In genomic region chr3:37761741-37762140, GRCm38 (mm10) we compare ENCODE assay signal across 22 mouse cellular contexts. TPM values are rescaled to one million over a fixed set of nuclear protein-coding genes. Genes with fewer than 3 reads are reported as not detected.
DNase-seq lines count a peak whose midpoint lies in the region; ATAC-seq and TF ChIP-seq lines count a peak whose summit lies in the region.
"Had no signal": no experiment of that assay in that cellular context is flagged by ENCODE, and none has a peak within 500 bp of the region (broad histone marks: within the 10 kb centered on the region; RNA-seq: fewer than 3 reads in every experiment).

No protein-coding gene starts in this region.

- no peak overlapping the region for H3K9ac ChIP-seq in liver, embryonic 14.5 days (replicated peaks)
- H3K9ac ChIP-seq in liver, embryonic 11.5 days (ENCODE audit: low read depth, low read length): no peak overlapping the region
- peak overlapping the region; percentile 26 for H3K9ac ChIP-seq in MEL (ENCODE audit: control insufficient read depth, low read depth, low read length, poor library complexity, severe bottlenecking)

- no peak overlapping the region for H3K27ac ChIP-seq in liver, embryonic 14.5 days
- H3K27ac ChIP-seq in liver, embryonic 11.5 days (ENCODE audit: low read depth, low read length): no peak overlapping the region
- H3K27ac ChIP-seq in MEL (ENCODE audit: control insufficient read depth, low read depth, low read length): peak overlapping the region; percentile 44

- no peak for ATAC-seq in liver, embryonic 14.5 days (ENCODE audit: insufficient read depth)
- no peak for ATAC-seq in liver, embryonic 11.5 days (replicated peaks; ENCODE audit: low FRiP score)
- ATAC-seq in G1E (ENCODE audit: extremely low read depth, insufficient number of reproducible peaks, low FRiP score, poor library complexity, severe bottlenecking): 0 out of 2 replicates have a peak, but pooled peaks have one; percentile 11
- ATAC-seq: Patski had no signal

- TF ChIP-seq RAD21 in MEL (IDR thresholded peaks at IDR 0.05; ENCODE audit: low read depth, low read length): no peak

- no peak for DNase-seq in liver, embryonic 14.5 days (ENCODE audit: low read depth in 3 of 3, low spot score in 3 of 3)
- DNase-seq in liver, embryonic 11.5 days (ENCODE audit: low spot score): no peak
- DNase-seq in retina, embryonic 14.5 days (ENCODE audit: low spot score): peak; percentile 43
- no peak for DNase-seq in retina, postnatal 1 day
- DNase-seq in G1E (ENCODE audit: low spot score) (no peak), MEL (ENCODE audit: low read depth, low spot score) (peak; percentile 50)
- no peak for DNase-seq in lung, postnatal 10 days
- no peak for DNase-seq in adrenal gland, adult (ENCODE audit: inconsistent age in 2 of 2, low spot score in 1 of 2)
- DNase-seq: adrenal gland, adult 2 months; adrenal gland, adult 8-10 months; adrenal gland, postnatal 10 days; adrenal gland, postnatal 14 days; adrenal gland, postnatal 25 days; adrenal gland, postnatal 36 days; B cell, adult 2 months; cerebellum, adult 11 months; cerebellum, adult 11-12 months; cerebellum, adult 18-20 months; cerebellum, adult 2 months; cerebellum, adult 8-10 months had no signal

- H3K27me3 ChIP-seq in liver, embryonic 14.5 days (ENCODE audit: control insufficient read depth, insufficient read depth, low read length): no peaks in the 10 kb centered on the region
- H3K27me3 ChIP-seq in liver, embryonic 11.5 days (replicated peaks; ENCODE audit: control insufficient read depth, insufficient read depth, low read length): no peaks in the 10 kb centered on the region
- H3K27me3 ChIP-seq in G1E (ENCODE audit: insufficient read depth, low read length) (peaks cover 10% of the 10 kb centered on the region; the same call in 1 of the 2 replicates), MEL (ENCODE audit: control insufficient read depth in 1 of 2, insufficient read depth in 2 of 2, low read length in 2 of 2) (no peaks in the 10 kb centered on the region)
- H3K27me3 ChIP-seq: CH12.LX, Patski had no signal

- WGBS in liver, embryonic 14.5 days (ENCODE audit: insufficient replicate concordance): 27% methylated on average over 5 of the region's 5 CpGs
- 62% methylated on average over 5 of the region's 5 CpGs for WGBS in liver, embryonic 11.5 days

- no peak overlapping the region for H3K4me2 ChIP-seq in liver, embryonic 14.5 days (ENCODE audit: low read depth)
- no peak overlapping the region for H3K4me2 ChIP-seq in liver, embryonic 11.5 days

- TF ChIP-seq CTCF in liver, embryonic 14.5 days (IDR thresholded peaks at IDR 0.05; ENCODE audit: low read depth): no peak
- TF ChIP-seq CTCF in G1E (IDR thresholded peaks at IDR 0.05; ENCODE audit: low read depth, low read length): no peak
- no peak for TF ChIP-seq CTCF in MEL (IDR thresholded peaks at IDR 0.05 in 2 of 3, conservative IDR thresholded peaks at IDR 0.05 in 1 of 3; ENCODE audit: control insufficient read depth in 1 of 3, insufficient read depth in 1 of 3, low read depth in 2 of 3, low read length in 3 of 3, poor library complexity in 1 of 3, severe bottlenecking in 1 of 3)

- no peak for TF ChIP-seq POLR2A in MEL (IDR thresholded peaks at IDR 0.05; ENCODE audit: control insufficient read depth in 1 of 2, insufficient read depth in 1 of 2, low read depth in 1 of 2, low read length in 2 of 2, poor library complexity in 1 of 2)

- TF ChIP-seq EP300 in liver, embryonic 14.5 days (IDR thresholded peaks at IDR 0.05; ENCODE audit: low read depth): 0 out of 2 replicates have a peak, but pooled peaks have one; percentile 17
- peak; percentile 64 to 80 for TF ChIP-seq EP300 in MEL (IDR thresholded peaks at IDR 0.05; ENCODE audit: low read depth in 1 of 2, low read length in 2 of 2)

- no peaks in the 10 kb centered on the region for H3K79me2 ChIP-seq in MEL (ENCODE audit: control insufficient read depth, insufficient read depth, low read length, poor library complexity)

- H3K36me3 ChIP-seq in liver, embryonic 14.5 days (replicated peaks; ENCODE audit: control insufficient read depth, insufficient read depth, low read depth): no peaks in the 10 kb centered on the region
- no peaks in the 10 kb centered on the region for H3K36me3 ChIP-seq in liver, embryonic 11.5 days (ENCODE audit: control insufficient read depth, insufficient read depth, low read length)
- no peaks in the 10 kb centered on the region for H3K36me3 ChIP-seq in G1E (replicated peaks)
- H3K36me3 ChIP-seq in MEL (ENCODE audit: control insufficient read depth in 1 of 2, insufficient read depth in 2 of 2, low read length in 2 of 2): peaks cover 0 to 48% of the 10 kb centered on the region in 2 experiments; a peak in 2 of 4 replicates

- H3K4me3 ChIP-seq in liver, embryonic 14.5 days (ENCODE audit: insufficient read depth in 1 of 2, low read depth in 2 of 2, low read length in 2 of 2): no peak overlapping the region
- H3K4me3 ChIP-seq in liver, embryonic 11.5 days (ENCODE audit: low read depth, low read length): no peak overlapping the region
- H3K4me3 ChIP-seq in G1E (ENCODE audit: low read depth, low read length) (no peak overlapping the region), MEL (ENCODE audit: control insufficient read depth in 1 of 2, insufficient read depth in 1 of 2, low read depth in 2 of 2, low read length in 2 of 2) (peak overlapping the region; percentile 17 to 43)

- H3K4me1 ChIP-seq in liver, embryonic 14.5 days (replicated peaks; ENCODE audit: control insufficient read depth in 2 of 2, insufficient read depth in 2 of 2, low read length in 1 of 2): peaks cover 14 to 27% of the 10 kb centered on the region in 2 experiments
- peaks cover 29% of the 10 kb centered on the region for H3K4me1 ChIP-seq in liver, embryonic 11.5 days (replicated peaks; ENCODE audit: control insufficient read depth, insufficient read depth, low read length)
- H3K4me1 ChIP-seq in G1E (ENCODE audit: insufficient read depth, low read depth, low read length): peaks cover 63% of the 10 kb centered on the region
- H3K4me1 ChIP-seq in MEL (ENCODE audit: control insufficient read depth in 1 of 2, insufficient read depth in 2 of 2, low read length in 2 of 2): peaks cover 23 to 48% of the 10 kb centered on the region in 2 experiments

- no peaks in the 10 kb centered on the region for H3K9me3 ChIP-seq in liver, embryonic 14.5 days (ENCODE audit: control insufficient read depth, low read length)
- no peaks in the 10 kb centered on the region for H3K9me3 ChIP-seq in liver, embryonic 11.5 days (ENCODE audit: control insufficient read depth, low read length)
- 0 out of 2 replicates have a peak, but pooled peaks cover 2% of the 10 kb centered on the region for H3K9me3 ChIP-seq in G1E (replicated peaks)
- no peaks in the 10 kb centered on the region for H3K9me3 ChIP-seq in MEL (replicated peaks; ENCODE audit: insufficient read depth, low read length)

TF ChIP-seq in MEL, 35 proteins besides CTCF, POLR2A, EP300 and RAD21 (continues in another document):
- TF ChIP-seq MYC (IDR thresholded peaks at IDR 0.05; ENCODE audit: low read depth, low read length): no peak
- peak; percentile 87 for TF ChIP-seq ETS1 (IDR thresholded peaks at IDR 0.05; ENCODE audit: low read depth, low read length)
- no peak for TF ChIP-seq ZC3H11A (IDR thresholded peaks at IDR 0.05; ENCODE audit: low read depth, low read length)
- no peak for TF ChIP-seq USF1 (IDR thresholded peaks at IDR 0.05; ENCODE audit: low read depth, low read length)
- 0 out of 2 replicates have a peak, but pooled peaks have one; percentile 30 for TF ChIP-seq CHD1 (IDR thresholded peaks at IDR 0.05; ENCODE audit: low read depth, low read length)
- no peak for TF ChIP-seq NELFE (IDR thresholded peaks at IDR 0.05; ENCODE audit: low read depth, low read length)
- no peak for TF ChIP-seq ELF1 (IDR thresholded peaks at IDR 0.05; ENCODE audit: low read depth, low read length)
- 0 out of 2 replicates have a peak, but pooled peaks have one; percentile 5 for TF ChIP-seq MXI1 (IDR thresholded peaks at IDR 0.05; ENCODE audit: low read depth, low read length)
- TF ChIP-seq USF2 (IDR thresholded peaks at IDR 0.05; ENCODE audit: borderline replicate concordance in 1 of 2, insufficient read depth in 1 of 2, low read depth in 1 of 2, low read length in 2 of 2): no peak
- TF ChIP-seq TCF12 (IDR thresholded peaks at IDR 0.05; ENCODE audit: low read depth, low read length): peak; percentile 75; the same call in 1 of the 2 replicates
- TF ChIP-seq BHLHE40 (IDR thresholded peaks at IDR 0.05; ENCODE audit: borderline replicate concordance, low read depth, low read length): no peak
- TF ChIP-seq MAZ (IDR thresholded peaks at IDR 0.05; ENCODE audit: low read depth, low read length): no peak
- peak; percentile 78 for TF ChIP-seq RCOR1 (IDR thresholded peaks at IDR 0.05; ENCODE audit: low read depth, low read length)
- TF ChIP-seq E2F4 (IDR thresholded peaks at IDR 0.05; ENCODE audit: borderline replicate concordance, low read depth, low read length): no peak
- no peak for TF ChIP-seq GABPA (IDR thresholded peaks at IDR 0.05; ENCODE audit: low read depth, low read length)
- TF ChIP-seq JUND (IDR thresholded peaks at IDR 0.05; ENCODE audit: low read depth, low read length): no peak
- TF ChIP-seq MYB (IDR thresholded peaks at IDR 0.05; ENCODE audit: low read depth, low read length): no peak
- no peak for TF ChIP-seq HCFC1 (IDR thresholded peaks at IDR 0.05; ENCODE audit: low read depth, low read length)
- TF ChIP-seq TBP (IDR thresholded peaks at IDR 0.05; ENCODE audit: low read depth, low read length): no peak
- TF ChIP-seq MEF2A (IDR thresholded peaks at IDR 0.05; ENCODE audit: extremely low read depth, insufficient replicate concordance, low read depth, low read length, poor library complexity, severe bottlenecking): no peak
- no peak for TF ChIP-seq UBTF (IDR thresholded peaks at IDR 0.05; ENCODE audit: borderline replicate concordance, insufficient read depth, low read depth, low read length)
- TF ChIP-seq KAT2A (conservative IDR thresholded peaks at IDR 0.05; ENCODE audit: low read depth, low read length): no peak
- TF ChIP-seq ZKSCAN1 (IDR thresholded peaks at IDR 0.05; ENCODE audit: low read depth, low read length): no peak
- TF ChIP-seq MAFK (IDR thresholded peaks at IDR 0.05; ENCODE audit: borderline replicate concordance, low read depth, low read length): no peak

RNA-seq across cellular contexts. Expression of gene Gm5148, which starts 37.5 kb away (rescaled TPM):
- polyA plus RNA-seq in liver, embryonic 14.5 days (2012; rRNA removed): 1.6 TPM in 2 replicates
- 3.0 and 3.5 TPM in 2 replicates for polyA plus RNA-seq in liver, embryonic 14.5 days (2014; fragmentation: Nextera tagmentation; extraction: Ambion mirVana)
- 3.7 and 4.8 TPM in 2 replicates for polyA plus RNA-seq in liver, embryonic 11.5 days (2014; fragmentation: Nextera tagmentation; extraction: Ambion mirVana)
- 1.4 TPM in 1 of 2 replicates, not detected in the other for total RNA-seq in G1E (2014; fragmentation: Nextera tagmentation)
- 19.8 and 28.1 TPM in 2 replicates for total RNA-seq in G1E (2017)
- 0.13 and 0.19 TPM in 2 replicates for polyA plus RNA-seq in G1E (2012)
- total RNA-seq in MEL (2012; rRNA removed): 107 and 147 TPM in 2 replicates
- polyA plus RNA-seq in MEL (2012; ENCODE audit: insufficient read depth in 1 of 2, insufficient read length in 2 of 2, low read depth in 1 of 2, low replicate concordance in 2 of 2, missing spikeins in 1 of 2): 1 to 10 TPM in 1 of 2 experiments, not detected in 1; 1.0 TPM
- total RNA-seq: adrenal gland, postnatal 14 days had no signal

Comparison
In these comparisons a context has a peak if more than half of its experiments do, and no peak if none do; other contexts are left out.
1. DNase-seq: peak in retina, embryonic 14.5 days (single experiment) and MEL (single experiment); none in liver, embryonic 14.5 days (0 of 3), liver, embryonic 11.5 days (single experiment), retina, postnatal 1 day (single experiment), G1E (single experiment), lung, postnatal 10 days (single experiment) and adrenal gland, adult (0 of 2).
2. H3K4me3 ChIP-seq: peak in MEL (2 of 2); none in liver, embryonic 14.5 days (0 of 2), liver, embryonic 11.5 days (single experiment) and G1E (single experiment).